Comparison of ENCODE assay signal across 16 mouse cellular contexts in genomic region chr7:90330200-90330599, GRCm38 (mm10).
"Had no signal": no experiment of that assay in that cellular context is flagged by ENCODE, and none has a peak within 500 bp of the region (broad histone marks: within the 10 kb centered on the region; RNA-seq: fewer than 3 reads in every experiment).

No protein-coding gene starts in this region.

- H3K4me2 ChIP-seq: neural tube, embryonic 13.5 days; neural tube, embryonic 15.5 days; stomach, embryonic 15.5 days had no signal

- DNase-seq: retina, postnatal 1 day; right cerebral cortex, adult 18-20 months; right cerebral cortex, postnatal 14 days; right cerebral cortex, postnatal 25 days; right cerebral cortex, postnatal 4 days; spleen, adult 18-20 months; thymus, adult 18-20 months; thymus, adult 2 months; thymus, postnatal 14 days; thymus, postnatal 25 days; thymus, postnatal 36 days; thymus, postnatal 4 days had no signal

- H3K9ac ChIP-seq: neural tube, embryonic 13.5 days; neural tube, embryonic 15.5 days; stomach, embryonic 15.5 days had no signal

- H3K9me3 ChIP-seq: neural tube, embryonic 13.5 days; neural tube, embryonic 15.5 days; stomach, embryonic 15.5 days had no signal

- H3K4me3 ChIP-seq: neural tube, embryonic 13.5 days; neural tube, embryonic 15.5 days; stomach, embryonic 15.5 days had no signal

- H3K36me3 ChIP-seq: neural tube, embryonic 13.5 days; neural tube, embryonic 15.5 days; stomach, embryonic 15.5 days had no signal

- H3K4me1 ChIP-seq: neural tube, embryonic 13.5 days; neural tube, embryonic 15.5 days; stomach, embryonic 15.5 days had no signal

- H3K27me3 ChIP-seq: neural tube, embryonic 13.5 days; neural tube, embryonic 15.5 days; stomach, embryonic 15.5 days had no signal

- H3K27ac ChIP-seq: neural tube, embryonic 13.5 days; neural tube, embryonic 15.5 days; stomach, embryonic 15.5 days; stomach, postnatal 0 days had no signal
